Mouse (Mus musculus) cerebellum, adult 9-10 months (tissue): ENCODE data around the gene Actrt3.
"Not testable (repeated sequence)": the region's sequence is repeated elsewhere in the genome, so short reads cannot be mapped to it uniquely, and the experiment has no call there.

Source experiments
- DNase-seq: peaks from one replicate; pipeline ENCODE4 v3.0.0; 2022

Actrt3 gene

DNA sequence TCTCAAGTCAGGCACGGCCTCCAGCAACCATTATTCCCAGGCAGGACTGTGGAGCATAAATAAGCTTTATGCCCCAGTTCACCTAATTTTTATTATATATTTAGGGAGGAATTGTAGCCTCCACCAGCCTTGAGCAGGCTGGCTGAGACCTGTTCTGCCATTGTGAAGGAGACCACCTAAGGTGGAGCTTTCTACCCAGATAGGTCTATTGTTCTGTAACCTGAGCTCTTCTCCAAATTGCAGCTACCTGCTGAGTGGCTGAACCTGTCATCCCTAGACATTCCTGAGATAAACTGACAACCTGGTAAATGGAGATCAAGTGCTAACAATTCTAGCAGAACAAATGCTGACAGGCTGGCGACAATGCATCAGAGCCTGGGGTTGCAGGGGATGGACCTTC lies 33.4 kb downstream of the Actrt3 start:
- not testable (repeated sequence) for DNase-seq

DNA sequence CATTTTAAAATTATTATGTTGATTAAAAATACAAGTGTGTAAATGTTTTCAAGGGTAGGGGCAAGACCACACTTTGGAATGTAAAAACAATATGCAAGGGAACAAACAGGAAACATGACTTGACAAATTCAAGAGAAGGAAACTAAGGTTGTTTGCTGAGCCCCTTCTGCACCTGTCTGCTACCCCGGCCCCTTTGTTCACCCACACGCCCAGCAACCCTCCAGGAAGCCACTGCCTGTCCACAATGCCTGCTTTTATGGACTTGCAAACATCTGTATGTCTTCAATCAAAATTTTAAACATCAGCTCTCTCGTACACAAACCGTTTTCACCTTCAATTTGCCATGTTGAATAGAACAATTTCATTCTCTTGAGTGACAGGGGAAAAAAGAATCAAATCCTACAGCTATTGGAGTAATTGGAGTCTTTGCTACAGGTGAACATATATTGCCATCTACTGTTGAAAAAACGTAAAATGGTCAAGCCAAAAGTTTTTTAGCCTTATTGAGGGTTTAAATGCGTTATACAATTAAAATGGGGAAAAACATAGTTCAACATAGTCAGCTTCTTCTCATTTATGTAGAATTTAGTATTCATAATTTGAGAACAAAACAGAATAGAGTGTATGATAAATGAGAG lies 38.9 kb downstream of the Actrt3 start:
- no peak for DNase-seq

DNA sequence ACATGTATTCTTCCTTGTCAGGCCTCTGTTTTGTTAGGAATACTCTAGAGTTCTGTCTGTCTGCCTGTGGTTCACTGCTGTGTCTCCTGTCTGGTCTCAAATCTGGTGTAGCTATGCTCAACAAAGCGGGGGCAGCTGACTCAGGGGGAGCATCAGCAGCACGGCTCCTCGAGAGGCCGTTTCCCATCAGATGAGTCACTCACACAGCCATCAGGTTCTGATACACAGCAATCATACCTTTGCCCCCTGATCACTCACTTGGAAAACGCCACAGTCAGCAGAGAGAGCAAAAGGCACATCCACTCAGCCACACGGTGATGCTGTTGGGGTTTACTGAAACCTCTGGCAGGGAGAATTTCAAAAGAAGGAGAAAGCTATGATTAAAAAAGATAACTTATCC lies 46.0 kb downstream of the Actrt3 start:
- no peak for DNase-seq

- DNase-seq: no peak
These were observed 49.5 kb downstream of the Actrt3 start for GRCm38 (mm10) chr3:30550218-30550617.

GRCm38 (mm10) chr3:30548928-30549327 lies 50.8 kb downstream of the Actrt3 start:
- no peak for DNase-seq

GRCm38 (mm10) chr3:30547908-30548307 lies 51.8 kb downstream of the Actrt3 start, which contains the start of gene Mecom:
TSS of gene Mecom (minus strand) at chr3:30548008.
- DNase-seq: no peak
